Mouse (Mus musculus) ES-Bruce4 (cell line): ENCODE measurements around the gene Bcar1. TPM values are rescaled to one million over a fixed set of nuclear protein-coding genes. Genes with fewer than 3 reads are reported as not detected.

Source experiments
- H3K27ac ChIP-seq: 2 replicates; pipeline ENCODE4 v1.5.1; 2012; ENCODE audit warnings: low read length, inconsistent platforms; ENCODE audit not compliant: insufficient read depth
- H3K27me3 ChIP-seq: 2 replicates; pipeline ENCODE4 v1.6.1; 2012; ENCODE audit warnings: mild to moderate bottlenecking, low read length, inconsistent platforms; ENCODE audit not compliant: control insufficient read depth, poor library complexity, insufficient read depth, severe bottlenecking
- H3K36me3 ChIP-seq: 2 replicates; pipeline ENCODE4 v1.6.1; 2012; ENCODE audit warnings: inconsistent platforms, mild to moderate bottlenecking, low read length, moderate library complexity; ENCODE audit not compliant: control insufficient read depth, poor library complexity, insufficient read depth, severe bottlenecking
- H3K4me1 ChIP-seq: one replicate; pipeline ENCODE4 v1.8.1; 2011; ENCODE audit warnings: low read length; ENCODE audit not compliant: control insufficient read depth, insufficient read depth
- H3K4me3 ChIP-seq: 2 replicates; pipeline ENCODE4 v1.5.1; 2011; ENCODE audit warnings: low read depth, mild to moderate bottlenecking, low read length
- H3K9ac ChIP-seq: 2 replicates; pipeline ENCODE4 v1.6.1; 2012; ENCODE audit warnings: low read depth, mild to moderate bottlenecking, inconsistent platforms; ENCODE audit not compliant: poor library complexity, severe bottlenecking
- H3K9me3 ChIP-seq: replicated peaks from 2 replicates; pipeline ENCODE4 v1.6.1; 2012; ENCODE audit warnings: mild to moderate bottlenecking, low read length, inconsistent platforms; ENCODE audit not compliant: control insufficient read depth, poor library complexity, insufficient read depth, severe bottlenecking
- CTCF ChIP-seq: IDR thresholded peaks from one replicate; pipeline ENCODE4 v1.8.1; 2011; ENCODE audit warnings: low read depth, low read length
- EP300 ChIP-seq: IDR thresholded peaks from 2 replicates; pipeline ENCODE4 v1.6.1; 2011; ENCODE audit warnings: low read depth, low read length; ENCODE audit not compliant: insufficient read depth
- POLR2A ChIP-seq: IDR thresholded peaks from one replicate; pipeline ENCODE4 v1.8.1; 2011; ENCODE audit warnings: low read length; ENCODE audit not compliant: insufficient read depth
- polyA plus RNA-seq: library from polyadenylated mRNA; stranded (reverse); fragments of >200 nt; gene quantifications from 2 replicates; pipeline ENCODE4 v1.2.4, GENCODE M21; 2011; ENCODE audit warnings: low read depth; ENCODE audit not compliant: missing spikeins, insufficient read depth, insufficient read length

Gene Bcar1
- polyA plus RNA-seq, 1 experiment = 59.8 TPM

DNA sequence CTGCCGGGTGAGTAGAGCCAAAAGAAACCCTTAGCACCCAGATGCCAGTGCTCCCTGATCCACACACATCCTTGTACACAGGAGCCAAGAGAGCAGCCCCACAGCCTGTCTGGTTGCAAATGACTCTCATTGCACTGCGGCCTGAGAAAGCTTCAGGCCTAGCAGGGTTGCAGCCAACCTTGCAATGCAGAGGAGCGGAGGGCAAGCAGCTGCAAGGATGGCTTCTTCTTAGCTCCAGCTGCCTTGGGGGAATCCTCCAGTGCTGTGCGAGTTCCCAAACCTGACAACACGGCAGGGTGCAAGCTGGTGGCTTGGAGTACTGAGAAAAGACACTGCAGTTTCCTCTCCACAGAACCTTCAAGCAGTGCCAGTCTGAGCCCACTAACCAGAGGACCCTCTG lies 15.1 kb downstream of the Bcar1 start:
- Histone ChIP-seq H3K9me3 (no peaks in the 10 kb centered on the region), H3K27ac (no peak overlapping the region), H3K4me1 (peaks cover 15% of the 10 kb centered on the region), H3K4me3 (no peak overlapping the region), H3K27me3 (no peaks in the 10 kb centered on the region), H3K36me3 (no peaks in the 10 kb centered on the region), H3K9ac (no peak overlapping the region)
- no peak for TF ChIP-seq CTCF
- no peak for TF ChIP-seq EP300
- no peak for TF ChIP-seq POLR2A

DNA sequence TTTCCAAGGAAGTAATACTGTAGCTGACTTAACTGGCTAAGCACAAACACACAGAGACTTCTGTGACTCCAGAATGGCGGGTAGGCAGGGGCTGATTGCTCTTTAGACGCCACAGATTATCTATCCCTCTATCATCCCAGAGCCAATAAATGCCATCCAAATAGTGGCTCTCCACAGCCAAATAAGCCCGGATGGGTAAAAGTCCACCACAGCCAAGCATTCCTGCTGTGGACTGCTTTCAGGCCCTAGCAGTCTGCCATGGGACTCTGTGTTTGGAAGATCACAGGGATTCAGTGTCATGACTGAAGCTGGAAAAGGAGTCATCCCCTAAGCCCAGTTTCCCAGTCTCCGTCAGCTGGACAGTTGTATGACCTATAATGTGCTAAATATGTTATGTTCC lies 16.1 kb downstream of the Bcar1 start:
- Histone ChIP-seq H3K9me3 (no peaks in the 10 kb centered on the region), H3K27ac (no peak overlapping the region), H3K27me3 (no peaks in the 10 kb centered on the region), H3K4me1 (peaks cover 8% of the 10 kb centered on the region), H3K9ac (no peak overlapping the region), H3K36me3 (no peaks in the 10 kb centered on the region), H3K4me3 (no peak overlapping the region)
- TF ChIP-seq POLR2A (no peak), CTCF (no peak), EP300 (no peak)

- no peak overlapping the region for H3K27ac ChIP-seq
- no peak overlapping the region for H3K9ac ChIP-seq
- H3K4me3 ChIP-seq = no peak overlapping the region
- H3K4me1 ChIP-seq = peaks cover 7% of the 10 kb centered on the region
- TF ChIP-seq EP300 = no peak
- H3K36me3 ChIP-seq = peaks cover 1% of the 10 kb centered on the region; the same call in 1 of the 2 replicates
- no peaks in the 10 kb centered on the region for H3K9me3 ChIP-seq
- no peaks in the 10 kb centered on the region for H3K27me3 ChIP-seq
Observed at GRCm38 (mm10) chr8:111726102-111726900, 17.3 kb downstream of the Bcar1 start.

- Histone ChIP-seq H3K9ac (no peak overlapping the region), H3K27me3 (no peaks in the 10 kb centered on the region), H3K4me1 (peaks cover 7% of the 10 kb centered on the region), H3K9me3 (no peaks in the 10 kb centered on the region), H3K4me3 (no peak overlapping the region), H3K27ac (no peak overlapping the region), H3K36me3 (peaks cover 11% of the 10 kb centered on the region)
- TF ChIP-seq EP300 = no peak
- TF ChIP-seq CTCF = no peak
- no peak for TF ChIP-seq POLR2A
Observed at GRCm38 (mm10) chr8:111725341-111725740, 18.3 kb downstream of the Bcar1 start.

GRCm38 (mm10) chr8:111720115-111720544 lies 23.5 kb downstream of the Bcar1 start:
- no peaks in the 10 kb centered on the region for H3K9me3 ChIP-seq
- H3K4me3 ChIP-seq = no peak overlapping the region
- TF ChIP-seq POLR2A (no peak), CTCF (no peak), EP300 (no peak)
- H3K27ac ChIP-seq = no peak overlapping the region
- peaks cover 26% of the 10 kb centered on the region for H3K36me3 ChIP-seq
- no peak overlapping the region for H3K9ac ChIP-seq
- peaks cover 4% of the 10 kb centered on the region for H3K4me1 ChIP-seq
- H3K27me3 ChIP-seq = no peaks in the 10 kb centered on the region

- Histone ChIP-seq H3K27me3 (no peaks in the 10 kb centered on the region), H3K36me3 (peaks cover 37% of the 10 kb centered on the region), H3K27ac (no peak overlapping the region), H3K4me3 (no peak overlapping the region), H3K9ac (no peak overlapping the region), H3K4me1 (peaks cover 4% of the 10 kb centered on the region), H3K9me3 (no peaks in the 10 kb centered on the region)
- TF ChIP-seq EP300 (no peak), POLR2A (no peak), CTCF (no peak)
Observed at GRCm38 (mm10) chr8:111718937-111719336, 24.7 kb downstream of the Bcar1 start.
